Mouse (Mus musculus): ENCODE measurements around the gene Cfap57. TPM values are rescaled to one million over a fixed set of nuclear protein-coding genes. Genes with fewer than 3 reads are reported as not detected.

Cfap57 gene
- total RNA-seq, 2 experiments from 2014 or later = 0.79 to 0.98 TPM

DNA sequence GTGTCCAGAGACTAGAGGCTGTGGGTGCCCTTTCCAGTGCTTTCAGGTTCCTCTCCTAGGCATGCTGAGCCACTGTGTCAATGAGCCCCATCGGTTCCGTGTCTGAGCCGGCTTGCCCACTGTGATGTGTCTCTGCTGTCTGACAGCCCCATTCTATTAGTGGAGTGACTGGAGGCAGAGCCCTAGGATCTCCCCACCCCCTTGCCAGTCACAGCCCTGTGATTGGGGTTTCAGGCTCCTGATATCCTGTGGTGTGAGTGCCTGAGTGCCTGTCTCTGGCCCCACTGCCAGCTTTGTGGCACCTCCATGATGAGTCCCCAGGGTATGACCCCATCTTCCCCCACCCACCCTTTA is 55.7 kb downstream of the Cfap57 start:
- DNase-seq (ENCODE audit: low spot score in 2 of 2) = no peak

- no peak for DNase-seq (ENCODE audit: low spot score in 2 of 2)
These were observed 56.3 kb downstream of the Cfap57 start for GRCm38 (mm10) chr4:118564062-118564925.

DNA sequence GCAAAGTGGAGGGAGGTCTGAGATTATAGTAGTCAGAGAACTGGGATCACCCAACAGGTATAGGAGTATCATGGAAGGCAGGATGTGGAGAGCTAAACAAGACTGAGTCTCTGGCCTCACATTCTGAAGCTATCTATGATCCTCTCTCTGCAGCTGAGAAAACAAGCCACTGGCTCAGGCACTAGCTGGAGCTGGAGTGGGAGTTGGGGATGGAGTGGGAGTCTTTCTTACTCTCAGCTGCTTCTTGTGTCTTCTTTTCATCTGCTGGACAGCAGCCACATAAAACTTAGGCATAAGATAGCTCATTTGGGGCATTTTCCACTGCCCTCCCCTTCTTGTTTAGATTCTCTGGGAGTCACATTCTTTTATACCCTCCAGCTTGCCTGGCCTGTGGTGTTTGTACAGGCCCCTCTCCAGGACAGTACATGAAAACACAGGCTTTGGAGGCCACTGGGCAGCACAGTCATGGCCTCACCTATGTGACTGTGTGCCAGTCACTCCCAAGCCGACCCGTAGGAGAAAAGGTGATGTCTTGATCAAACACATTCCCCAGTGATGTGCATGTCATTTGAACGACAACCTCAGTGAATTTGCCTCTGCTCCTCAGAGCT is 67.4 kb downstream of the Cfap57 start:
- peak; percentile 30 to 45 for DNase-seq (ENCODE audit: low spot score in 2 of 2)

- DNase-seq (ENCODE audit: low spot score in 2 of 2) = peak; percentile 17 to 21
These were observed 72.5 kb downstream of the Cfap57 start for GRCm38 (mm10) chr4:118548130-118548480.

DNA sequence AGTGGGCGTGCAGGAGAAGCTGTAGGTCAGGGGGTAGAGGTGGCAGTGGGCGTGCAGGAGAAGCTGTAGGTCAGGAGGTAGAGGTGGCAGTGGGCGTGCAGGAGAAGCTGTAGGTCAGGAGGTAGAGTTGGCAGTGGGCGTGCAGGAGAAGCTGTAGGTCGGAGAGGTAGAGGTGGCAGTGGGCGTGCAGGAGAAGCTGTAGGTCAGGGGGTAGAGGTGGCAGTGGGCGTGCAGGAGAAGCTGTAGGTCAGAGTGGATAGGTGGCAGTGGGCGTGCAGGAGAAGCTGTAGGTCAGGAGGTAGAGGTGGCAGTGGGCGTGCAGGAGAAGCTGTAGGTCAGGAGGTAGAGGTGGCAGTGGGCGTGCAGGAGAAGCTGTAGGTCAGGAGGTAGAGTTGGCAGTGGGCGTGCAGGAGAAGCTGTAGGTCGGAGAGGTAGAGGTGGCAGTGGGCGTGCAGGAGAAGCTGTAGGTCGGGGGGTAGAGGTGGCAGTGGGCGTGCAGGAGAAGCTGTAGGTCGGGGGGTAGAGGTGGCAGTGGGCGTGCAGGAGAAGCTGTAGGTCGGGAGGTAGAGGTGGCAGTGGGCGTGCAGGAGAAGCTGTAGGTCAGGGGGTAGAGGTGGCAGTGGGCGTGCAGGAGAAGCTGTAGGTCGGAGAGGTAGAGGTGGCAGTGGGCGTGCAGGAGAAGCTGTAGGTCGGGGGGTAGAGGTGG is 73.0 kb downstream of the Cfap57 start:
- peak; percentile 67 to 71 for DNase-seq (ENCODE audit: low spot score in 2 of 2)

DNA sequence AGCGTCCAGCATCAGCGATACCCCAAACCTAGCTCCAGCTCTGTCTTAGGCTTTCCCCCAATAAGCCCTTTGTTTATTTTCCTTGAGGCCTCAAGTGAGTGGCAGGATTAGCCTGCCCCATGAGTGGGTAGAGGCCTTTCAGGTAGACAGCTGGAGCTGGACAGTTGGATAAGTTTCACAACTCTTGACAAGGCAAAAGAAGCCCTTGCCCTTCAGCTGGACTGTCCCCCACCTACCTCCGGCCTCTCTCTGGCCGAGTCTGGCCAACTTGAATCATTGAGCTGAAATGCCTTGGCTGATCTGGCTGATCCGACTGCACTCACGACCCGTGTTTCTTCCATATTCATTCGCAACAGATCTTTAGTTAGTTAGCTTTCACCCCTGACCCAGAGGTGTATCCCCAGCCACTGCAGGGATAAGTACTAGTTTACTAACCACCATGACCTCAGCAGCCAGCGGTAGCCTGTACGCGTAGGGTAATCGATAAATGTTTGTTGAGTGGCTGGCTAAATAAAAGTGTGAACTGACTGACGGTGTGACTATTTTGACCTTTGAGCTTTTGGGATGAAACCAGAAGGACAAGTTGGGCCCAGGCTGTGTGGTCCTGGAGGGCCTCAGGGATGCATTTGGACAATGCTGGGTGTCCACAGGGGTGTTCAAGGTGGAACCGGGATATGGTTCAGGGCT is 76.0 kb downstream of the Cfap57 start:
- DNase-seq (ENCODE audit: low spot score in 2 of 2) = no peak

DNA sequence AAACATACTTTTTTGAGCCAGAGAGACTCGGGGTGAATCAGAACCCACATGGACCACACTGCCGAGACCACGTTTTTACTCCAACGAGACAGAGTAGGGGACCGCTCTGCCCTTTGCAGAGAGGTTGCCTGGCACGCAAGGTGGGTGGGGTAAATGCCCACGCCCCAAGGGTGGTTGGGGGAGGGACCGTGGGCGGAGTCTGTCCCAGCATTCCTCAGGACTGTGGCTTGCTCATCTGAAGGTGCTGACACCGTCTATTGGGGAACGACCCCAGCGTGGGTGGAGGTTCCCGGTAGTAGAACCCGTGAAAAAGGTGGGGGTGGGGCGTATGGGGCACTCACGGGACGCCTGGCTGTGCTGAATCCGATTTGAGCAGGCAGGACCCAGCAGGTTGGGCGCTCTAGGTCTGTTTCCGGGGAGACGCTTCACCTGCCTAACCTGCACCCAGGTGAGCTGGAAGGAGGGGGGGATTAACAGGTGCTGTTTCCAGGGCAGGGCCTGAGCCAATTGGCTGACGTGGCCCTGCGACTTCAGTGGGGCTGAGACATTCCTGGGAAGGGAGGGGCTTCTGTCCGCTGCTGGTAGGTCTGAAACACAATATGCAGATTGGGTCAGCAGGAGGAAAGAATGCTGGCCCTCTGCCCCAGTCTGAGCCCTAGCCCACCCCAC is 76.9 kb downstream of the Cfap57 start, which contains the start of gene Tmem125:
Tmem125 (minus strand) TSS at position 453 of the 669 bp plus-strand sequence.
- peak; percentile 8 to 39 for DNase-seq (ENCODE audit: low spot score in 2 of 2)

DNA sequence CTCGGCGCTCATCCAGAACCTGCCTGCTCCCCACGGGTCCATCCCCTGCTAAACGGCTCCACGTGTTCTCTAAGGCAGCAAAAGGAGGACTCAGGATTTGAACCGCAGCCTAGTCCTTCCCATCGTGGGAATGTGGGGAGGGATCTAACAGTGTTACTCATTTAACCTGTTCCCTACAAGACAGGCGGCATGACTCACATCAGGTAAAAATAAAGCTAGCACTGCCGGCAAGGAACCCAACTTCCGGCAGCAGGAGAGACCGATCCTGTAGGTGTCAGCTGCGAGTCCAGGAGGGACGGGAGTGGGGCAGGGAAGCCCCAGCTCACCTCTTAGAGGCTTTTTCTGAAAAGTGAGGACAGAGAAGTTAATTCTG is 77.4 kb downstream of the Cfap57 start:
- DNase-seq (ENCODE audit: low spot score in 2 of 2) = peak; percentile 48 to 53

GRCm38 (mm10) chr4:118542510-118543157 is 77.9 kb downstream of the Cfap57 start:
- peak in 1 of 2 experiments; percentile 15 for DNase-seq (ENCODE audit: low spot score in 2 of 2)

DNA sequence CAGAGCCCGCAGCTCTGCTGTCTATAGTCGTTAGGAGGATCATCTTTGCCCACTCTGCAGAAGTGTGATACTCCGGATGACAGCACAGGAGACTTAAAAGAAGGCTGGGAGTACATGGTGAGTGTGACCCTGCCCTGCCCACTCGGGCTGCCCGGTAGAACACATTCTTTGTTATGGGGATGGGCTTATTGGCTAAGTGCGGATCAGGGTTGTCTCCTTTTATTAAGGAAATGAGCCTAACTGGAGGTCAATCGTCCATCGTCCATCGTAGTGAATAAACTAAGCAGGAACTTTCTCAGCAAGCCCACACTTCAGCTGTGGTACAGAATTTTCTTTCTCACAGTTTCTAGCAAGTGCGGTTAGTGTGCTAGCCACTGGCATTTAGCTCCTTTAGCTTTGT is 80.7 kb downstream of the Cfap57 start:
- DNase-seq (ENCODE audit: low spot score in 2 of 2) = no peak

GRCm38 (mm10) chr4:118537801-118538200 is 82.8 kb downstream of the Cfap57 start:
- DNase-seq (ENCODE audit: low spot score in 2 of 2) = no peak

GRCm38 (mm10) chr4:118535610-118536009 is 85.0 kb downstream of the Cfap57 start:
- no peak for DNase-seq (ENCODE audit: low spot score in 2 of 2)

DNA sequence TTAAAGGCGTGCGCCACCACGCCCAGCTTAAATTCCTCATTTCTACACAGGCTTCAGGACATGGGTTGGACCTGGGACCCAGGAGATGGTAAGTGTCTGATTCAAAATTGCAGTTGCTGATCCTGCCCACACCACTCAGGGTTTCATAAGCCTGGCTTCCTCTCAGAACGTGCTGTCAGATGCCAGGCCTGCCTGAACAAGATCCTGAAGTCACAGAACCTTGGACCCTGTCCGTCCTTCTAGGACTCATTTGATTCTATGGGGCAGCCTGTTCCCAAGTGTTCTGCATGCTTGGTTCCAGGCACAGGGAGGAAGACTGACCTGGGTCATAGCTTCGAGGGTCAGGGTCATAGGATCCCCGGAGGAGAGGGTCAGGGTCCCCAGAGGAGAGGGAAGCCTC is 87.0 kb downstream of the Cfap57 start:
- DNase-seq (ENCODE audit: low spot score in 2 of 2) = no peak

DNA sequence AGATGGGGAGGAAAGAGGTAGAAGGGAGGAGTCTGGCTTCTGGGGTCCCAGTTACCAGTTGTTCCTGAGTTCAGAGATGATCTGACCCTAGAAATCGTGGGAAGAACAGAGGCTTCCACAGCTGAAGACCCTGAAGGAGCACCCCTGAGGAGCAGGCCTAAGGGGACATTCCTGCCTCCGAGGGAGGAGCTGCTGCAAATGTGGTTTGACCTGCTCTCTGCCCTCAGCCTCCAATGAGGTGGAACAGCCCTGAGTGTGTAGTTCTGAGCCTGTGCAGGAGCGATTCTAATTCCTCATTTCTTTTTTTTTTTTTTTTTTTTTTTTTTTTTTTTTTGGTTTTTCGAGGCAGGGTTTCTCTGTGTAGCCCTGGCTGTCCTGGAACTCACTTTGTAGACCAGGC is 87.4 kb downstream of the Cfap57 start:
- no peak for DNase-seq (ENCODE audit: low spot score in 2 of 2)

- no peak for DNase-seq (ENCODE audit: low spot score in 2 of 2)
These were observed 87.9 kb downstream of the Cfap57 start for GRCm38 (mm10) chr4:118532663-118533062.

- no peak for DNase-seq (ENCODE audit: low spot score in 2 of 2)
These were observed 92.9 kb downstream of the Cfap57 start for GRCm38 (mm10) chr4:118527720-118528119.

DNA sequence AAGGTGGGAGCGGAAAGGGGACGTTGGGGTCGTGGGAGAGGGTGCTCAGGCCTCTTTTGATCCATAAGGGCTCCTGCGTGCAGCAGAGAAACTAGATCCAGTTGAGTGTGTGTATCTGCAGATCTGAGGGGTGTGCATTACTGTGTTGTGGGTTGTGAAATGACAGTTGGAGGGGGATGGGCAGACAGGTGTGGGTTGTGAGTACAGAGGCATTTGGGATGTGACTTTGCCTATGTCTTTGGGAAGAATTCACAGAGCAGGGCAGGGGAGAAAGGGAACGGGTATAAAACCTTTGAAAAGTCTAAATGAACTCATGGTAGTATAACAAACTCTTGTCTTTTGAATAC is 93.3 kb downstream of the Cfap57 start:
- DNase-seq (ENCODE audit: low spot score in 2 of 2) = no peak

GRCm38 (mm10) chr4:118526408-118527334 is 93.9 kb downstream of the Cfap57 start, which contains the start of gene 2610528J11Rik:
2610528J11Rik (plus strand) TSS chr4:118526999.
- no peak for DNase-seq (ENCODE audit: low spot score in 2 of 2)

DNA sequence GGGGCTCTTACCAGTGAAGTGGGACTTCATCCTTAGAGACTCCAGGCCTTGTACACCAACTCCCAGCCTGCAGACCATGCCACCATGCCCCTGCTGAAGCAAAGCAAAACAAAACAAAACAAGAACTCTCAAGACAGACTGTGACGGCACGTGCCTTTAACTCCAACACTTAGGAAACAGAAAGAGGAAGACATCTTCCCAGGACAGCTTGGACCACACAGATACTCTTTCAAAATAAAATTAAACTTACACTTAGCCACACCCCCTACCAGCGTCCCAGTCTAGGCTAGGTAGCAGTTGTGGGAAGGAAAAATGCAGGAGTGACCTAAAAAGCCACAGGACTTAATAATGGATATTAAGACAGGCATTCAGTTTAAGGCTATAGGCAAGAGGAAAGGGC is 94.8 kb downstream of the Cfap57 start:
- no peak for DNase-seq (ENCODE audit: low spot score in 2 of 2)

All from left cerebral cortex, adult 18-20 months (tissue).